Mouse (Mus musculus): ENCODE results near the gene A630089N07Rik.

- no peak for TF ChIP-seq CTCF (IDR thresholded peaks at IDR 0.05; ENCODE audit: borderline replicate concordance, insufficient read depth, low read depth, low read length)
- no peak for TF ChIP-seq POLR2A (IDR thresholded peaks at IDR 0.05; ENCODE audit: borderline replicate concordance, insufficient read depth, low read length)
Measured at GRCm38 (mm10) chr16:98022081-98022480, 60.2 kb downstream of the A630089N07Rik start.

All from cerebellum, adult 2 months (tissue).